Mouse (Mus musculus) stomach, postnatal 0 days (tissue): ENCODE data around the gene Mylpf. TPM values are rescaled to one million over a fixed set of nuclear protein-coding genes. Genes with fewer than 3 reads are reported as not detected.

Source experiments
- ATAC-seq: fragments of 200-750 bp; cut with Nextera tagmentation; 2 replicates; pipeline ENCODE4 v1.8.0; 2017; ENCODE audit not compliant: low FRiP score, low TSS enrichment
- DNase-seq: peaks from one replicate; pipeline ENCODE4 v3.0.0-alpha.2; 2016; ENCODE audit warnings: low spot score
- H3K27ac ChIP-seq: fragments of 300-500 bp; sonication (generic); replicated peaks from 2 replicates; pipeline ENCODE4 v1.5.1; 2014; ENCODE audit warnings: mild to moderate bottlenecking, control low read depth
- H3K27me3 ChIP-seq: fragments of 300-500 bp; sonication (generic); 2 replicates; pipeline ENCODE4 v1.6.1; 2014; ENCODE audit warnings: low read length; ENCODE audit not compliant: control insufficient read depth, insufficient read depth
- H3K36me3 ChIP-seq: fragments of 300-500 bp; sonication (generic); 2 replicates; pipeline ENCODE4 v1.6.1; 2014; ENCODE audit warnings: low read length, mixed read lengths; ENCODE audit not compliant: control insufficient read depth, insufficient read depth
- H3K4me1 ChIP-seq: fragments of 300-500 bp; sonication (generic); replicated peaks from 2 replicates; pipeline ENCODE4 v1.6.1; 2014; ENCODE audit warnings: antibody characterized with exemption; ENCODE audit not compliant: control insufficient read depth, insufficient read depth
- H3K4me2 ChIP-seq: fragments of 300-500 bp; sonication (generic); replicated peaks from 2 replicates; pipeline ENCODE4 v1.6.1; 2014; ENCODE audit warnings: low read depth, mild to moderate bottlenecking, control low read depth, moderate library complexity
- H3K4me3 ChIP-seq: fragments of 300-500 bp; sonication (generic); 2 replicates; pipeline ENCODE4 v1.5.1; 2014; ENCODE audit warnings: low read depth, low read length, control low read depth
- H3K9ac ChIP-seq: fragments of 300-500 bp; sonication (generic); 2 replicates; pipeline ENCODE4 v1.6.1; 2014; ENCODE audit warnings: mild to moderate bottlenecking, low read length, control low read depth, mixed read lengths
- H3K9me3 ChIP-seq: fragments of 300-500 bp; sonication (generic); 2 replicates; pipeline ENCODE4 v1.6.1; 2016; ENCODE audit warnings: low read length; ENCODE audit not compliant: control insufficient read depth
- CTCF ChIP-seq: IDR thresholded peaks from 2 replicates; pipeline ENCODE4 v1.5.1; 2016; ENCODE audit warnings: antibody characterized with exemption, low read depth, mild to moderate bottlenecking, moderate library complexity
- EP300 ChIP-seq: optimal IDR thresholded peaks from 2 replicates; pipeline ENCODE3; 2016; ENCODE audit warnings: antibody characterized with exemption
- WGBS: fragments of 180-500 bp; shearing (Covaris S2); extraction: QIAGEN DNeasy Blood & Tissue Kit; methylation state at CpG from one replicate; pipeline ENCODE4 v1.1.7; 2014; 5-methylcytosine and 5-hydroxymethylcytosine counted together
- polyA plus RNA-seq: library from polyadenylated mRNA; unstranded; fragments of >200 nt; fragmentation: Nextera tagmentation; extraction: Ambion mirVana; gene quantifications from 2 replicates; pipeline ENCODE4 v1.2.1, GENCODE M21; 2015

The Mylpf gene
- polyA plus RNA-seq, 1 experiment from 2014 or later = 11.7 TPM

DNA sequence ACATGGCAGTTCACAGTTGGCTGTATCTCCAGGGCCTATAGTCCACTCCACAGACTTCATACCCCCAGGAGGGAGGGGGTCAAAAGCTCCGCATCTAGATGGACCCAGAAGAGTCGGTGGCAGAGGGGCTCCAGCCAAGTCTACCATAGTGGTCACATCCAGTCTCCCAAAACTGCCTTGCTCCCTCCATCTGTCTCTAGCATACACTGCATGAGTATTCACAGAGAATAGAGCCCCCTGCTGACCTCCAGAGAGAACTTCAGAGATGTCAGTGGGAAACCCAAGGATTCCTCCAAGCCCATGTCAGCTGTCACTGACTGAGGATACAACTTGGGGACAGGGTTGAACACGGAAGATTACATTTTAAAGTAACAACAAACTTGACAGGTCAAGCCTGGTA lies 23.1 kb upstream of the Mylpf start:
- Histone ChIP-seq H3K4me1 (no peaks in the 10 kb centered on the region), H3K27me3 (no peaks in the 10 kb centered on the region), H3K27ac (no peak overlapping the region), H3K4me2 (no peak overlapping the region), H3K9me3 (no peaks in the 10 kb centered on the region), H3K4me3 (no peak overlapping the region), H3K9ac (no peak overlapping the region), H3K36me3 (no peaks in the 10 kb centered on the region; the same call in 1 of the 2 replicates)
- WGBS = 57% methylated on average over 3 of the region's 3 CpGs
- TF ChIP-seq EP300 (no peak), CTCF (peak; percentile 72)
- ATAC-seq = peak; percentile 45; the same call in 1 of the 2 replicates
- no peak for DNase-seq

GRCm38 (mm10) chr7:127187351-127187750 lies 21.3 kb upstream of the Mylpf start:
- no peaks in the 10 kb centered on the region for H3K4me1 ChIP-seq
- no peak overlapping the region for H3K9ac ChIP-seq
- H3K27ac ChIP-seq = no peak overlapping the region
- no peaks in the 10 kb centered on the region for H3K27me3 ChIP-seq
- DNase-seq (no peak), ATAC-seq (no peak)
- TF ChIP-seq CTCF (no peak), EP300 (no peak)
- WGBS = 66% methylated on average over 10 of the region's 10 CpGs
- H3K4me3 ChIP-seq = no peak overlapping the region
- no peak overlapping the region for H3K4me2 ChIP-seq
- H3K9me3 ChIP-seq = no peaks in the 10 kb centered on the region
- peaks cover 2% of the 10 kb centered on the region; the same call in 1 of the 2 replicates for H3K36me3 ChIP-seq

DNA sequence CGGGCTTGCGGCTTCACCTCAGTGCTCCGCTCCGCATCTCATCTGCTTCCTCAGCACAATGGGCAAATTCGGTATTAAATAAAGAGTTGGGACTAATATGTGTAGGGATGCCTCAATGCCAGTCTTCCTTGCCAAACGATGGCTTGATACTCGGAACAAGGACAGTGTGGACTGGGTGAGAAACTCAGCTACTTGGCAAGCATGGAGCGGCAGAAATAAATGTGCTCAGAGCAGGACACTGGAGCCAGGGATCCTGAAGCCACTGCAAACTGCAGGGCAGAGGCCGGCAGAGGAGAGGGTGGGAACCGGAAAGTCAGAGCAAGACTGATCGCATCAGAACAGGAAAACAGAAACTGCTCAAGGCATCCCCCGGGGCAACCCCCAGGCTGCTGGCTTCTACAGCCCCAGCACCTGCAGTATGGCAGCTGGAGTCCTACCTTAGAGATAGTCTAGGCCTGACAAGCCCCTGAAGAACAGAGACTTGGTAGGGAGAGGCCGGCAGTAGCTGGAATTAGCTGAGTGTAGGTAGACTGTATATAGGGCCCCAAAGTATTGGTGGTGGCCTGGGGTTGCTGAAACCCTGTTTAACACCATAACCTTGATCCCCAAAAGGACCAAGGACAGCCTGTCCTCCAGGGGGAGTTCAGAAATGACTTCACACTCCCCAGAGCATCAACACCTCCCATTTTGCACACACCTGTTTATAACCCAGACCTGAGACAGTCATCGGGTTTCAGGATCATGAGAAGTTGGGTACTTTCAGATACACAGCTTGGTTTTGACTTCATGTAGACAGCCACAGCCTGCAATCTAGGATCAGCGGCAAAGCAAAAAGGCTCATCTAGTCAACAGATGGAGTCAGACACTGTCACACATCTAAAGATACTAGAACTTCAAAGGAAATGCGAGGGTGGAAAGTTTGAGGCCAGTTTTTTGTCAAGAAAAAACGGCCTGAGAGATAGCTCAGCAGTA lies 20.1 kb upstream of the Mylpf start:
- no peak overlapping the region for H3K27ac ChIP-seq
- no peak overlapping the region for H3K4me2 ChIP-seq
- no peaks in the 10 kb centered on the region for H3K27me3 ChIP-seq
- no peaks in the 10 kb centered on the region for H3K9me3 ChIP-seq
- H3K4me1 ChIP-seq = no peaks in the 10 kb centered on the region
- no peak overlapping the region for H3K9ac ChIP-seq
- 81% methylated on average over 17 of the region's 17 CpGs for WGBS
- TF ChIP-seq EP300 (no peak), CTCF (no peak)
- DNase-seq = no peak
- no peak overlapping the region for H3K4me3 ChIP-seq
- no peak for ATAC-seq
- peaks cover 2% of the 10 kb centered on the region; the same call in 1 of the 2 replicates for H3K36me3 ChIP-seq

- H3K4me1 ChIP-seq = peaks cover 3% of the 10 kb centered on the region; the same call in 1 of the 2 replicates
- TF ChIP-seq CTCF = no peak
- no peak for TF ChIP-seq EP300
Measured at GRCm38 (mm10) chr7:127190672-127191071, 18.0 kb upstream of the Mylpf start.

GRCm38 (mm10) chr7:127192989-127193388 lies 15.7 kb upstream of the Mylpf start:
- ATAC-seq (no peak), DNase-seq (no peak)
- WGBS = 94% methylated on average over 5 of the region's 5 CpGs
- no peak for TF ChIP-seq CTCF
- no peak for TF ChIP-seq EP300
- Histone ChIP-seq H3K9me3 (no peaks in the 10 kb centered on the region), H3K9ac (no peak overlapping the region), H3K4me2 (no peak overlapping the region), H3K36me3 (peaks cover 4% of the 10 kb centered on the region; the same call in 1 of the 2 replicates), H3K4me1 (peaks cover 3% of the 10 kb centered on the region; the same call in 1 of the 2 replicates), H3K27ac (no peak overlapping the region), H3K27me3 (no peaks in the 10 kb centered on the region), H3K4me3 (no peak overlapping the region)

More at GRCm38 (mm10) chr7:127190672-127191071, 18.0 kb upstream of the Mylpf start:
- no peak for DNase-seq
- peaks cover 2% of the 10 kb centered on the region; the same call in 1 of the 2 replicates for H3K36me3 ChIP-seq
- H3K4me2 ChIP-seq = no peak overlapping the region
- no peak overlapping the region for H3K27ac ChIP-seq
- no peaks in the 10 kb centered on the region for H3K9me3 ChIP-seq
- WGBS = 78% methylated on average over 6 of the region's 6 CpGs
- ATAC-seq = no peak
- H3K27me3 ChIP-seq = no peaks in the 10 kb centered on the region
- H3K4me3 ChIP-seq = no peak overlapping the region
- H3K9ac ChIP-seq = no peak overlapping the region
